Mouse (Mus musculus) thymus, adult 2 months (tissue): Measurements from ENCODE around the gene Shox2. TPM values are rescaled to one million over a fixed set of nuclear protein-coding genes. Genes with fewer than 3 reads are reported as not detected.

Experiments
- DNase-seq: peaks from one replicate; pipeline ENCODE4 v3.0.0; 2021
- H3K27ac ChIP-seq: fragments of 200-500 bp; 2 replicates; pipeline ENCODE4 v1.5.1; 2012; ENCODE audit warnings: low read length, control low read depth; ENCODE audit not compliant: control insufficient read depth, insufficient read depth
- H3K27me3 ChIP-seq: fragments of 200-500 bp; 2 replicates; pipeline ENCODE4 v1.6.1; 2012; ENCODE audit warnings: mild to moderate bottlenecking, low read length, moderate library complexity, mixed read lengths; ENCODE audit not compliant: control insufficient read depth, insufficient read depth
- H3K36me3 ChIP-seq: fragments of 200-500 bp; 2 replicates; pipeline ENCODE4 v1.6.1; 2012; ENCODE audit warnings: mild to moderate bottlenecking, low read length, moderate library complexity; ENCODE audit not compliant: control insufficient read depth, insufficient read depth
- H3K4me1 ChIP-seq: fragments of 200-500 bp; replicated peaks from 2 replicates; pipeline ENCODE4 v1.6.1; 2012; ENCODE audit warnings: low read length; ENCODE audit not compliant: control insufficient read depth, insufficient read depth
- H3K4me3 ChIP-seq: fragments of 200-500 bp; 2 replicates; pipeline ENCODE4 v1.5.1; 2012; ENCODE audit warnings: mild to moderate bottlenecking, low read length, control low read depth, moderate library complexity; ENCODE audit not compliant: control insufficient read depth, insufficient read depth
- CTCF ChIP-seq: fragments of 200-500 bp; IDR thresholded peaks from 2 replicates; pipeline ENCODE4 v1.5.1; 2012; ENCODE audit warnings: mild to moderate bottlenecking, control low read depth, low read length, moderate library complexity, borderline replicate concordance; ENCODE audit not compliant: control insufficient read depth, poor library complexity, insufficient read depth; ENCODE audit errors: extremely low read depth
- POLR2A ChIP-seq: fragments of 200-500 bp; IDR thresholded peaks from 2 replicates; pipeline ENCODE4 v1.6.1; 2012; ENCODE audit warnings: mild to moderate bottlenecking, low read length, control low read depth, moderate library complexity; ENCODE audit not compliant: control insufficient read depth, poor library complexity, insufficient read depth; ENCODE audit errors: extremely low read depth
- WGBS: fragments of 180-500 bp; shearing (Covaris S2); methylation state at CpG from one replicate; pipeline ENCODE4 v1.1.7; 2018; 5-methylcytosine and 5-hydroxymethylcytosine counted together
- polyA plus RNA-seq: library from polyadenylated mRNA; depleted of rRNA; stranded (reverse); fragments of >200 nt; gene quantifications from 2 replicates; pipeline ENCODE4 v1.2.3, GENCODE M21; 2012; rRNA removed

The Shox2 gene
- 0.47 and 0.51 TPM in 2 replicates for polyA plus RNA-seq

DNA sequence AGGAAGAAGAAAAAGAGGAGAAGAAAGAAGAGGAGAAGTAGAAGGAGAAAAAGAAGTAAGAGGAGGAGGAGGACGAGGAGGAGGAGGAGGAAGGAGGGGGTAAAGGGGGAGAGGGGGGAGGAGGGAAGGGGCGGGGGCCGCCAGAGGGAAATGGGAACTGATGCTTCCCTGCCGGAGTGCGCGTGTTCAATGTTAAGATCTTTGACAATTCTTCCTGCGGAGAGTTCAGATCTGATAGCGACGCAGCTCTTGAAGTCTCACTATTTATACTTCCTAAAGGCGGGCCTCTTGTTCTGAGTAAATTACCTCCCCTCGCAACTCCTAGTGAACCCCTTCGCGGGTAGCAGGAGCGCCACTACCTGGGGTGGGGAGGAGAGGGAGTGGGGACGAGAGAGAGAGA, at the start of gene Shox2:
Gene Shox2, minus strand, starts transcription at position 66 of the 400 bp plus-strand sequence.
- H3K4me3 ChIP-seq = peak within 1 kb of the TSS; percentile 27
- no peaks in the 10 kb centered on the region for H3K36me3 ChIP-seq
- H3K4me1 ChIP-seq = peaks cover 21% of the 10 kb centered on the region
- H3K27ac ChIP-seq = no peak within 1 kb of the TSS
- TF ChIP-seq POLR2A = no peak
- H3K27me3 ChIP-seq = peaks cover 29% of the 10 kb centered on the region
- DNase-seq = no peak
- WGBS = under 1% methylated on average over 15 of the region's 15 CpGs

DNA sequence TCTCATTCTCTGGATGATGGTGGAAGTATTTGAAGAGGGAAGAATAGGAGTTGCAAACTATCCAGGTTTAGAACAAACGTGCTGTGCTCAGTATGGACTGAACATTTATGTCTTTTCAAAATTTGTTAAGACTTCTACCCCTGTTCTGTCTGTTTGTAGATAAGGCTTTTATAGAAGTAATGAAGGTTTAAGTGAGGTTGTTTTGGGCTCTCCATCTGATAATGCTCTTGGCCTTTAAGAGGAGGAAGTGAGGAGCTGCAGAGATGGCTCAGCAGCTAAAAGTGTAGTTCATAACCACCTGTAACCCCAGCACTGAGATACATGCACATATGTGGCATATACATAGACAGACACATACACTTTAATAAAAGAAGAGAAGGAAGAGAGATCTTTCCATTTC, 15.2 kb upstream of the Shox2 start:
- Histone ChIP-seq H3K27me3 (no peaks in the 10 kb centered on the region), H3K4me1 (no peaks in the 10 kb centered on the region), H3K36me3 (peaks cover 4% of the 10 kb centered on the region; the same call in 1 of the 2 replicates), H3K27ac (no peak overlapping the region), H3K4me3 (no peak overlapping the region)
- TF ChIP-seq CTCF = no peak
- TF ChIP-seq POLR2A = no peak
- no peak for DNase-seq
- WGBS = 100% methylated on average over 1 of the region's 1 CpGs

DNA sequence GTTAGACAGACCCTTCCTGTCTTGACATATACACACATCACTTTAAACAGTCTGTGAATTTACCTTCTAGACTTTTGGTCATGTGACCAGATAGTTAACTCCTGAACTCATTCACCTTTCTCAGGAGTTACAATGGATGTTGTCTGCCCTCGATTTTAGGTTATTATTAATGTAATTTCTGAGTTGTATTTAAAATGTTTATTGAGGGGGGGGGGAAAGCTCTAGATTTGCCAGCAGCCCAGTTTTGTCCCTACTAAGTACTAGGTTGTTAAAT, 4.7 kb upstream of the Shox2 start:
- H3K27me3 ChIP-seq = peaks cover 7% of the 10 kb centered on the region
- H3K27ac ChIP-seq = no peak overlapping the region
- no peak for DNase-seq
- H3K4me3 ChIP-seq = peak overlapping the region; percentile 85
- H3K4me1 ChIP-seq = peaks cover 13% of the 10 kb centered on the region
- H3K36me3 ChIP-seq = no peaks in the 10 kb centered on the region
- WGBS = 11% methylated on average over 1 of the region's 1 CpGs
- TF ChIP-seq POLR2A (no peak), CTCF (no peak)

DNA sequence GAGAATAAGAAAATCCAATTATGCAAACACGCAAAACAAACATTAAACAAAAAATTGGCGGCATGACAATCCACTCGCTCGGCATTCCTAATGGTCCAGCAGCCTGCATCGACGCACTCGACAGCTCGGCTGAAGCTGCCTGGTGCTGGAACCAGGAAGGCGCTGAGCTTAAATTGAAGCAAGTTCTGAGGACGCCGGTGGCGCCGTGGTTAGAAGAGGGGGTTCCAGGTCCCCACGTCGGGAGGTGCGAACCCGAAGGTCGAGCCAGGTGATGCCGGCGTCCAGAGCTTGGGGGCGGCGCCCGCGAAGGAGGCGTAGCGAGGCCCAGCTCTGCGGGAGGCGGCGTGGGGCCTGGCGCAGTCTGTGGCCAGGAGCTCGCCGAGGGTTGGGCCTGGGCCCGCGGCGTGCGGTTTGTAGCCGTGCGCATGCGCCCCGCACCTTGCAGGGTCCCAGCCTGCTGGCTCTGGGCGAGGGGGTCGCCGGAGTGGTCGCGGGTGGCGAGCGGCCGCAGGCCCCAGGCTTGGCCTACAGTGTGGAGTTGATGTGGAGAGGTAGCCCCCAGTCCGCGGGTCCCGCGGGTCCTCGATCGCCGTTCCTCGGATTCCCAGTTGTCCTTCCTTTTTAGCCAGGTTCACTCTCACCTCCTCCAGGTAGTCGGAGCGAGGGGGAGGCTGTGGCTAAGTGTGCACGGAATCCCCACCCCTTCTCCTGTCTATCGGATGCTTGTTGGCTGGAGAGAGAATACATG, 4.1 kb upstream of the Shox2 start:
- no peak overlapping the region for H3K27ac ChIP-seq
- peak overlapping the region; percentile 85 for H3K4me3 ChIP-seq
- H3K27me3 ChIP-seq = peaks cover 12% of the 10 kb centered on the region
- peak; percentile 77 for DNase-seq
- H3K36me3 ChIP-seq = no peaks in the 10 kb centered on the region
- under 1% methylated on average over 60 of the region's 60 CpGs for WGBS
- TF ChIP-seq CTCF (0 out of 2 replicates have a peak, but pooled peaks have one; percentile 24), POLR2A (0 out of 2 replicates have a peak, but pooled peaks have one; percentile 31)
- H3K4me1 ChIP-seq = peaks cover 18% of the 10 kb centered on the region

DNA sequence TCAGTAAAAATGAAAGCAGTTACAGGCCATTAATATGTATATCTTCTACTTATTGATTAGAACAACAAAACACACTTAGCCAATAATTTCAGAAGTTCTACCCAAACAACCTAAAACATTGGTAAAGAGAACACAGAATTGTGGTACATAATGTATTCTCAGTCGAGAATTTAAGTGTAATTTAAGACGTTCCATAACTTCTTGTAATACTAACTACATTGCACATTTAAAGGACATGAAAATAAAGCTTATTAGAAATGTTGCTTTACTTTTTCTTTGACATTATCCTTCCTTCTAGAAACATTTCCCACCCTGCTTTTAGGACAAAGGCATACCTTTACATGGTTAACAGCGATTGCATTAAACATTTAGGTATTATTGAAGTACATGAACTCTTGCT, 1.9 kb upstream of the Shox2 start:
- no peak overlapping the region for H3K27ac ChIP-seq
- TF ChIP-seq CTCF (no peak), POLR2A (no peak)
- no peak overlapping the region for H3K4me3 ChIP-seq
- no peak for DNase-seq
- H3K27me3 ChIP-seq = peaks cover 28% of the 10 kb centered on the region
- H3K4me1 ChIP-seq = peaks cover 21% of the 10 kb centered on the region
- H3K36me3 ChIP-seq = no peaks in the 10 kb centered on the region
- 20% methylated on average over 3 of the region's 3 CpGs for WGBS

DNA sequence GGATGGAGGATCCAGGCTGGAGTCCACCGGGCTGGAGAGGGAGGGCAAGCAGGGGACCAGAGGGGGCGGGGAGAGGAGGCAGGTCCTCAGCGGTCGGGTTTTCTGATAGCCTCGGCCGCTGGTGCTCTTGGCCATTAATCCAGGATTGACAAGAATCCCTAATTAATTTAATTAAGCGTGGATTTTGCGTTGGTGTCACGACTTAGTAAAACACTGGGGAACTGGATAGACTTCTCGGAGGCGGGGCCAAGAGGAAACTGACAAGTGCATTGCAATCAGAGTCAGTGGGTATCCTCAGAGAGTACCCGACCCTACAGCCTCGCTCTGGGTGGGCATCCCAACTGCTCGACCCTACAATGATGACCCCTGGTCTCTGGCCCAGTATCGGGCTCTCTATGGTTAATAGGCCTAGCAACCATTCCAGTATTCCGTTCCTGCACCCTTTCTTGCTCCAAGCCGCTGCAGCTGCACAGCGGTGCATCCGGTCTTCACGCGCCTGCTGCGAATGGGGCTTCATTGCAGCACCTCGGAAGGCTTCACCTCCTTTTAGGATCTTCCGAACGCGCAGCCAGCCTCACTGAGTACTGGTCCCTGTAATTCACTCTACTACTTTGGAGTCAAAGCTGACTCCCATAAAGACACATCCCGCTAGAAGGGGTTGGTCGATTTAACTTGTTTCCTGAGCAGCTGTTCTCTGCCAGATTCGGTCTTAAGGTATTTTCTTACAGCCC, 775 bp upstream of the Shox2 start:
- H3K36me3 ChIP-seq = no peaks in the 10 kb centered on the region
- no peak for TF ChIP-seq CTCF
- no peak for TF ChIP-seq POLR2A
- H3K4me3 ChIP-seq = 0 out of 2 replicates have a peak overlapping the region, but pooled peaks have one; percentile 18
- H3K27me3 ChIP-seq = peaks cover 29% of the 10 kb centered on the region
- peak; percentile 45 for DNase-seq
- 3% methylated on average over 29 of the region's 29 CpGs for WGBS
- peaks cover 21% of the 10 kb centered on the region for H3K4me1 ChIP-seq
- H3K27ac ChIP-seq = no peak overlapping the region

DNA sequence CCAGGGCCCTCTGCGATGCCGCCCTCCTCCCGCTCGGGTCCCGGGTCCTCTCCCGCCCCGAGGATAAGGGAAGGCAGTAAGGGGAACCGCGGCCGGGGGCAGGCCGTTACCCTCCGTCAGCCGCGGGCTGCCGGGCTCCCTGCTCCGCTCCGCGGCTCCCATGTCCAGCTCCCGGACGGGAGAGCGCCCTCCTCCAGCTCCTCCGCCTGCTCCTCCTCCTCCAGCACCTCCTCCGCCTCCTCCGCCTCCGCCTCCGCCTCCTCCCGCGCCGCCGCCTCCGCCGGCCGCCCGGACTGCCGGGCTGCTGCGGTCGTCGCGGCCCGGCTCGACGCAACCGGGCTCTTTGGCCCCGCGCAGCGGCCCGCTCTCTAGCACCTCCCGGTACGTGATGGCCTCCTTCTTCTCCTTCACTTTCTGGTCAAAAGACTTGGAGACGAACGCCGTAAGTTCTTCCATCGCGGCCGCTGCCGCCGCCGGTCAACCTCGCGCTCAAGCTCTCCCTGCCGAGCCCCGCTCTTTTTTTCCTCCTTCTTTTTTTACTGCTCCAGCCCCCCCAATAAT, 390 bp downstream of the Shox2 start, which contains the start of gene Rsrc1:
Gene Rsrc1, plus strand, starts transcription at position 290 of the 561 bp plus-strand sequence.
- peaks cover 29% of the 10 kb centered on the region for H3K27me3 ChIP-seq
- DNase-seq = peak; percentile 40

More for the DNA sequence above, 390 bp downstream of the Shox2 start, which contains the start of gene Rsrc1:
- Histone ChIP-seq H3K4me1 (peaks cover 21% of the 10 kb centered on the region), H3K27ac (no peak within 1 kb of the TSS), H3K4me3 (peak within 1 kb of the TSS; percentile 27), H3K36me3 (no peaks in the 10 kb centered on the region)
- WGBS = 1% methylated on average over 58 of the region's 62 CpGs
- TF ChIP-seq CTCF (no peak), POLR2A (no peak)
